Mouse (Mus musculus) A20 (cell line): ENCODE results near the gene Acot6.
"Not testable (repeated sequence)": the region's sequence is repeated elsewhere in the genome, so short reads cannot be mapped to it uniquely, and the experiment has no call there.

Experiments
- DNase-seq: peaks from one replicate; pipeline ENCODE4 v3.0.0-alpha.2; 2011; ENCODE audit warnings: low read depth, low spot score

Gene Acot6

DNA sequence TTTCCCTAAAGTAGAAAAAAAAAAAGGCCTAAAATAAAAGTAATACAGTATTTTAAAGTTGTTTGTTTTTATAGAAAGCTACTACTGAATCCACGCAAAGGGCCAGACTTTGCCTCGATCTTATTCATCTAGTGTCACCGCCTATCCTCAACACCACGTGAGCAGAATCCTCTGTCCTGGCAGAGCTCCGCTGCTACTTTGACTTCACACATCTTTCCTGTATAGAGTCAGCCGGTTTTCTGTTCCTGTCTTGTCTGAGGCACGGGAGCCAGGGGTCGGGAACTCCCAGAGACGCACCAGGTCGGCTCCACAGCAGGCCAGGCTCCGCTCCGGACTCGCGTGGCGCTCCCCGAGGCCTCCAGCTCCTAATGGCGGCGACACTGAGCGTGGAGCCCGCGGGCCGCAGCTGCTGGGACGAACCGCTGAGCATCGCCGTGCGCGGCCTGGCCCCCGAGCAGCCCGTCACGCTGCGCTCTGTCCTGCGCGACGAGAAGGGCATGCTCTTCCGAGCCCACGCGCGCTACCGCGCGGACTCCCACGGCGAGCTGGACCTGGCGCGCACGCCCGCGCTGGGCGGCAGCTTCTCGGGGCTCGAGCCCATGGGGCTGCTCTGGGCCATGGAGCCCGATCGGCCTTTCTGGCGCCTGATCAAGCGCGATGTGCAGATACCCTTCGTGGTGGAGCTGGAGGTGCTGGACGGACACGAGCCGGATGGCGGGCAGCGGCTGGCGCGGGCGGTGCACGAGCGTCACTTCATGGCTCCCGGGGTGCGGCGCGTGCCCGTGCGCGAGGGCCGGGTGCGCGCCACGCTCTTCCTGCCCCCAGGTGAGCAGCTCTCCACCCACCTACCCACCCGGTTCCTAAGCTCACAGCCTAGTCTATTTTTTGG, at the start of gene Acot6:
Gene Acot6 (plus strand): TSS at position 51 of the 889 bp plus-strand sequence.
- DNase-seq = peak; percentile 82

- not testable (repeated sequence) for DNase-seq
Observed at GRCm38 (mm10) chr12:84050744-84051143, 49.7 kb upstream of the Acot6 start.

DNA sequence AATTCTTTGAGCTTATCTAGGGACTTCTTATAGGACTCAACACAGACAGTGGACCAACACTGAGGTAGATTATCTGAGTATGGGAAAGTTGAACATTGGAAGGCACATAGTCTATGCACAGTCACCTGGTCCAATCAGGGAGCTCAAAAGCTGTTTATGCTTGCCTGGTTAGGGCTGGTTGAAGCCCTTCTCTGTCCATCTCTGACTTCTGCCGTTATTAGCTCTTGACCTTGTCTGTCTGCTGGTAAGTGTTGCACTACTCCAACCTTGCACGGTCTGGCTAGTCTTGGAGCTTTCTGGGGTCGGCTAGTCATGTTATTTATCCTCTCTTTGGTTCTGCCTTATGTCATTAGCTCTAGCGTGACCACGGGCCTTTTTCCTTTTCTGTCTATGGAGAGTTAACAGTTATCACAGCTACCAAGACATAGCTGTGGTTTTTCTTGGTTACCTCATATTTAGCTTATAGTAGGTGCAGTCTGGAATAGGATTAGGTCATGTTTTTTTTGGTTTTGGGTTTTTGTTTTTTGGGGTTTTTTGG, 48.4 kb upstream of the Acot6 start, which contains the start of gene Acot3:
Gene Acot3 (plus strand): TSS at position 208 of the 538 bp plus-strand sequence.
- no peak for DNase-seq

DNA sequence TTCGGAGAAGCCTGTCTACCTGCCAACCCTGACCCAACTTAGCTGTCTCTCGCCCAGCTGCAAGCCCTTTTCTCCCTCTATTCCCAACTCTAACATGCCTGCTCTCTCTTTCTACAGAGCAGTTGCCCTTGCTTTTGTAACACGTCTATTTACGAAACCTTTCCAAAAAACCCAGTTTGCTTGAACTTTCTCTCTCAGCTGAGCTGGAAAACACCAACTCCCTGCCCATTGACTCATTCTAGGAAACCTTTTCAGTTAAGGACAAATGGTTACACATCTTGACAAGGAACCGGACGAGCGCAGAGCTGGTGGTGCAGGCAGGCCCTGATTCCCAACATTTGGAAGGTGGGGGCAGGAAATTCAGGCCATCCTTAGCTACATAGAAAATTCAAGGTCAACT, 47.8 kb upstream of the Acot6 start:
- DNase-seq = no peak

GRCm38 (mm10) chr12:84053173-84053572, 47.3 kb upstream of the Acot6 start:
- no peak for DNase-seq

DNA sequence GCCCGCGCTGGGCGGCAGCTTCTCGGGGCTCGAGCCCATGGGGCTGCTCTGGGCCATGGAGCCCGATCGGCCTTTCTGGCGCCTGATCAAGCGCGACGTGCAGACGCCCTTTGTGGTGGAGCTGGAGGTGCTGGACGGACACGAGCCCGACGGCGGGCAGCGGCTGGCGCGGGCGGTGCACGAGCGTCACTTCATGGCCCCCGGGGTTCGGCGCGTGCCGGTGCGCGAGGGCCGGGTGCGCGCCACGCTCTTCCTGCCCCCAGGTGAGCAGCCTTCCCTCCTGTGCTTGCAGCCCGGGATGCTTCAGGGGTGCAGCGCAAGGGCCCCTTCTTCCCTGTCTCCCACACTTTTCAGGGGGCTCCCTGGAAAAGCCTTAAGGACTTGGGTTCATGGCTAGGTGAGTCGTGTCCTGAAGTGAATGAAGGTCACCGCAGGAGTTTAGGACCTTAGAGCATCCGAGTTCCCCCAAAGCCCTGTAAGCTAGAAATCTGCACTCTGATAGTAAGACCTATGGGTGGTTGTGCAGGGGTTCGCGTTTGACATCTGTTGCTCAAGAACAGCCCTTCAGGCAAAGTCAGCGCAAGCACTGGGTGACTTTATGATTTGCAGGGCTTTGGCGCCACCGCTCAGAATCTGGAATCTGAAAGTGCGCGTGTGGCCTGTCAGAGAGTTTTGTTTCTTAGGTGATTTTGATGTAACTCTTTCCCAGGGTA, 46.6 kb upstream of the Acot6 start:
- DNase-seq = no peak

GRCm38 (mm10) chr12:84060946-84061345, 39.5 kb upstream of the Acot6 start:
- DNase-seq = peak; percentile 63

- no peak for DNase-seq
Observed at GRCm38 (mm10) chr12:84062336-84062735, 38.1 kb upstream of the Acot6 start.

DNA sequence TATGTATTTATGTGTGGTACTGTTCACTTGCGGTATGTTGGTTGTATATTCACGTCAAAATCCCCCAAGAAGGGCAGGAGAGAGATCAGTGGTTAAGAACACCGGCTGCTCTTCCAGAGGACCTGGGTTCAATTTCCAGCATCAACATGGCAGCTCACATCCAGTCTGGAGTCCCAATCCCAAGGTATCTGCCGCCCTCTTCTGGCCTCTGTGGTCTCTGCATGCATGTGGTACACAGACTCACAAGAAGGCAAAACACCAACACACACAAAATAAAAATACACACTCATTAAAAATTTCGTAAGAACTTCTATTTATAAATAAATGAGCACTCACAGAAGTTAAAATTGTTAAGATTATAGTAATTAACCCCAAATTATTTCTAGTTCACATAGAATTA, 37.2 kb upstream of the Acot6 start:
- DNase-seq = peak; percentile 40

DNA sequence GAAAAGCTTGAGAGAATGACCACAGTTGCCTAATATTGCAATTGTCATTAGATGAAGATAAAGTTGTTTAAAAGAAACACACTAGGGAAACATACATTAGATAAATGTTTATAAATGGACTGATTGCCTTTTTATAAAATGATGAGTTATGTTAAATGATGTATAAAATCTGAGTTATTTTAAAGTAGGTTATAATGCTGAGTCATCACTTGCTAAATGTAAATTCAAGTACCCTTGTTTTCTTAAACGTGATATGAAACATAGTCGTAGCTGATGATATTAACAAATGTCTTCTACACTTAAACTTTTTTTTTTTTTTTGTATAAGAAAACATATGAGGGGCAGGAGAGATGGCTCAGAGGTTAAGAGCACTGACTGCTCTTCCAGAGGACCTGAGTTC, 36.6 kb upstream of the Acot6 start:
- DNase-seq = no peak

DNA sequence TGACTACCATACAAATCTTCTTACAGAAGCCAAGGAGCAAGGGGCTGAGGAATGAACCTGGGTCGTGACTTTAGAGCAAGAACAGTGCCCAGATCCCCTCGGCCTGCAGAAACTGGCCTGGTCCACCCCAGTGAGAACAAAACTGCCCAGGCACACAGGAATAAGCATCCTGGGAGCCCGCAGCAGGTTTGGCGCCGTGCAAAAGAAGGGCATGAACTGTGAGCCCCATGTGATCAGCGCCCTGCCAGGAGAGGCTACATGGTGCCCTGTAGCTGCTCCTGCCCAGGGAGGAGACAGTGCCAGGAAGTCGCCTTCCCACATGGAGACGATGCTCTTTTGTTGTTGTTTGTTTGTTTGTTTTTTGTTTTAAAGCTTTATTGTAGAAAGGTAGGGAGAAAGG, 35.8 kb upstream of the Acot6 start:
- DNase-seq = no peak

GRCm38 (mm10) chr12:84067752-84068151, 32.7 kb upstream of the Acot6 start:
- DNase-seq = no peak

DNA sequence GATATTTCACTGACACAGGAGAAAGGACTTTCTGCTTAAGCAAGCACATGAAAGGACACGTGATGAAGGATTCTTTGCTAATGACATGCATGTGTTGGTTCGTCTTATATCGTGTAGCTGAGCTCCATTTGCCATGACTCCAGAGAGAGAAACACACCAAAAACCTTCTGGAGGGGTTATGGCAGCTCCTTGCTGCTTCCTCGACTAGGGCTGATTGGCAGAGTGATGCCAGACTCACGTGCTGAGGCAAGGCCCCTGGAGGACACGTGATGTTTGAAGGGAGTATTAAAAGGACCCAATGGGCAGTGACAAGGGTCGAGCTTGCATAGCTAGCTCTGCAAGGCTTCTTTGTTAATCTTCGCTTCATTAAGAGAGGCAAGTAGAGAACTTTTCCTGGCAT, 32.2 kb upstream of the Acot6 start:
- no peak for DNase-seq

GRCm38 (mm10) chr12:84068986-84069385, 31.5 kb upstream of the Acot6 start, which contains the start of gene Acot5:
TSS of gene Acot5 (plus strand) at chr12:84069325.
- no peak for DNase-seq

DNA sequence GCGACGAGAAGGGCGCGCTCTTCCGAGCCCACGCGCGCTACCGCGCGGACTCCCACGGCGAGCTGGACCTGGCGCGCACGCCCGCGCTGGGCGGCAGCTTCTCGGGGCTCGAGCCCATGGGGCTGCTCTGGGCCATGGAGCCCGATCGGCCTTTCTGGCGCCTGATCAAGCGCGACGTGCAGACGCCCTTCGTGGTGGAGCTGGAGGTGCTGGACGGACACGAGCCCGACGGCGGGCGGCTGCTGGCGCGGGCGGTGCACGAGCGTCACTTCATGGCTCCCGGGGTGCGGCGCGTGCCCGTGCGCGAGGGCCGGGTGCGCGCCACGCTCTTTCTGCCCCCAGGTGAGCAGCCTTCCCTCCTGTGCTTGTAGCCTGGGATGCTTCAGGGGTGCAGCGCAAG, 30.9 kb upstream of the Acot6 start:
- DNase-seq = not testable (repeated sequence)

DNA sequence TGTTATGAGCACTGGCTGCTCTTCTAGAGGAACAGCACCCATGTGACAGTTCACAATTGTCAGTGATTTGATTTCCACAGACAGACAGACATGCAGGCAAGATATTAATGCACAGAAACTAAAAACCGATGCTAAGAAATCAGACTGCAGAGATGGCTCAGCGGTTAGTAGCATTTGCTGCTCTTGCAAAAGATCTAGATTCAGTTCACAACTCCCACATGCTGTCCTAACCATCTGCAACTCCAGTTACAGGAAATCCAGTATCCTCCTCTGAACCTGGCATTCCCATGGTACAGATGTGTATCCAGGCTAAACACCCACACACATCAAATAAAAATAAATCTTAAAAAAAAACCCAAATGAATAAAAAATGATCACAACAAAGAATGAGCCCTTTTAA, 28.8 kb upstream of the Acot6 start:
- DNase-seq = no peak

DNA sequence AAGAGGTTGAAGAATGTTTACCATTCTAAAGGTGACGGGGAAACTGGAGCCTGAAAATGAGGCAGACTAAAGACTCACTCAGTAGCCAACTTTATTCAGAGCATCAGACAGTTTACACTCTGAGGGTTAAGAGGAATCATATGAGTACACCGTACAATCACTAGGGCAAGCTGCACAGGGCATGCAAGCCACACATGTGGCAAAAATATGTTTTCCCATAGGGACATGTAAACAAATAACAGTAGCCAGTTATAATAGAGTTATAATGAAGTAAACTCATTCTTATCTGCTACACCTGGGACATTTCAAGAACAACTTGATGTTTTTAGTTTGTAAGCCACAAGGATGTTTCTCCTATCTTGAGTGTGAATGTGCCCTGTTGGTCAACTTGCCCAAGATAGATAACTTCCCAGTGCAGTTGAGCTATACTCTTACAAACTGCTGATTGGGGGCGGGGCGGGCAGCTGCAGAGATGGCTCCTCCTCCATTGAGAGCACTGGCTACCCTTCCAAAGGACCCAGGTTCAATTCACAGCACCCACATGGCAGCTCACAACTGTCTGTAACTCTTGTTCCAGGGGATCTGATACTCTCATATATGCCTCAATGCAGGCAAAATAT, 23.0 kb upstream of the Acot6 start:
- DNase-seq = no peak

GRCm38 (mm10) chr12:84083842-84084241, 16.6 kb upstream of the Acot6 start:
- DNase-seq = no peak

DNA sequence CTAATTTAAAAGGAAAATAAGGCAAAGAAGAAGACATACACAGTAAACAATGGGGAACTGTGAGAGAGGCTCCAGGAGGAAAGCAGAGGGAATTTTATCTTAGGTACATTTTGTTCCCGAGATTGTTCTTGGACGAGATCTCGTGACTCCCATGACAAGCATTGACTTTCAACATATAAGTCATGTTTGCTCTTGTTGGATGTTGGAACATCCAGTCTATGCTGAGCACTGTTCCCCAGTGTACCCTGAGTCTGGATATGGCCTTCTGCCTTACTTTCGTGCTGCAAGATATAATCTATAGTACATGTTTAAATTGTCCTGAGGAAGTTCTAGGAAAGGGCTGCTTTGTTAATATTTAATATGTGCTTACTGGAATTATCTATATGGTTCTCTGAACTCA, 15.9 kb upstream of the Acot6 start:
- DNase-seq = no peak

GRCm38 (mm10) chr12:84094666-84095065, 5.8 kb upstream of the Acot6 start:
- DNase-seq = not testable (repeated sequence)

- no peak for DNase-seq
Observed at GRCm38 (mm10) chr12:84099605-84100004, 849 bp upstream of the Acot6 start.

GRCm38 (mm10) chr12:84100071-84100470, 383 bp upstream of the Acot6 start:
- no peak for DNase-seq
